Mouse (Mus musculus) midbrain, embryonic 12.5 days (tissue): ENCODE measurements at regions not wholly inside any gene's neighbourhood (a gene's known extent, or its start where the extent isn't known, plus 50 kb on each side); places are given as distances from the start of the nearest gene placed in this dataset.
A peak's percentile ranks its signal among the peaks of the same experiment; 100 is the strongest.

Source experiments
- ATAC-seq: fragments of 200-750 bp; cut with Nextera tagmentation; 2 replicates; pipeline ENCODE4 v1.8.0; 2017; ENCODE audit warnings: low read depth, moderate TSS enrichment, moderate library complexity; ENCODE audit not compliant: low FRiP score
- H3K27ac ChIP-seq: fragments of 300-500 bp; sonication (generic); replicated peaks from 2 replicates; pipeline ENCODE4 v1.5.1; 2016; ENCODE audit warnings: mild to moderate bottlenecking
- H3K27me3 ChIP-seq: fragments of 300-500 bp; sonication (generic); 2 replicates; pipeline ENCODE4 v1.6.1; 2016; ENCODE audit warnings: mild to moderate bottlenecking
- H3K36me3 ChIP-seq: fragments of 300-500 bp; sonication (generic); 2 replicates; pipeline ENCODE4 v1.6.1; 2016
- H3K4me1 ChIP-seq: fragments of 300-500 bp; sonication (generic); 2 replicates; pipeline ENCODE4 v1.6.1; 2016
- H3K4me2 ChIP-seq: fragments of 300-500 bp; sonication (generic); replicated peaks from 2 replicates; pipeline ENCODE4 v1.6.1; 2016; ENCODE audit warnings: mild to moderate bottlenecking, moderate library complexity
- H3K4me3 ChIP-seq: fragments of 300-500 bp; sonication (generic); 2 replicates; pipeline ENCODE4 v1.5.1; 2016; ENCODE audit warnings: mild to moderate bottlenecking
- H3K9ac ChIP-seq: fragments of 300-500 bp; sonication (generic); replicated peaks from 2 replicates; pipeline ENCODE4 v1.6.1; 2016; ENCODE audit warnings: mild to moderate bottlenecking, moderate library complexity
- H3K9me3 ChIP-seq: fragments of 300-500 bp; sonication (generic); 2 replicates; pipeline ENCODE4 v1.6.1; 2016; ENCODE audit warnings: mild to moderate bottlenecking
- WGBS: fragments of 180-500 bp; shearing (Covaris S2); methylation state at CpG from one replicate; pipeline ENCODE4 v1.1.7; 2016; 5-methylcytosine and 5-hydroxymethylcytosine counted together

- no peak overlapping the region for H3K4me3 ChIP-seq
- no peak overlapping the region for H3K4me2 ChIP-seq
- no peaks in the 10 kb centered on the region for H3K36me3 ChIP-seq
- H3K27ac ChIP-seq, result no peak overlapping the region
- H3K9ac ChIP-seq, result no peak overlapping the region
- no peaks in the 10 kb centered on the region for H3K27me3 ChIP-seq
- ATAC-seq, result peak; percentile 58
- no peaks in the 10 kb centered on the region for H3K9me3 ChIP-seq
- WGBS, result 39% methylated on average over 7 of the region's 7 CpGs
- H3K4me1 ChIP-seq, result no peaks in the 10 kb centered on the region
Measured at GRCm38 (mm10) chr7:54734039-54734438, 101.3 kb upstream of the Luzp2 start.

- no peaks in the 10 kb centered on the region for H3K4me1 ChIP-seq
- 95% methylated on average over 2 of the region's 2 CpGs for WGBS
- no peak overlapping the region for H3K27ac ChIP-seq
- ATAC-seq, result no peak
- no peaks in the 10 kb centered on the region for H3K27me3 ChIP-seq
- no peak overlapping the region for H3K4me2 ChIP-seq
- H3K36me3 ChIP-seq, result no peaks in the 10 kb centered on the region
- no peaks in the 10 kb centered on the region for H3K9me3 ChIP-seq
- no peak overlapping the region for H3K9ac ChIP-seq
- H3K4me3 ChIP-seq, result no peak overlapping the region
Measured at GRCm38 (mm10) chr7:54734861-54735260, 100.4 kb upstream of the Luzp2 start.

GRCm38 (mm10) chr7:54767341-54767740 lies 68.0 kb upstream of the Luzp2 start:
- H3K4me2 ChIP-seq, result no peak overlapping the region
- no peaks in the 10 kb centered on the region for H3K9me3 ChIP-seq
- H3K4me1 ChIP-seq, result no peaks in the 10 kb centered on the region; the same call in 1 of the 2 replicates
- no peak overlapping the region for H3K27ac ChIP-seq
- H3K27me3 ChIP-seq, result no peaks in the 10 kb centered on the region
- H3K4me3 ChIP-seq, result no peak overlapping the region
- ATAC-seq, result no peak
- no peaks in the 10 kb centered on the region for H3K36me3 ChIP-seq
- H3K9ac ChIP-seq, result no peak overlapping the region
- 100% methylated on average over 1 of the region's 1 CpGs for WGBS

GRCm38 (mm10) chr7:54768683-54769082 lies 66.6 kb upstream of the Luzp2 start:
- Histone ChIP-seq H3K4me1 (no peaks in the 10 kb centered on the region; the same call in 1 of the 2 replicates), H3K9ac (no peak overlapping the region), H3K27me3 (no peaks in the 10 kb centered on the region), H3K9me3 (no peaks in the 10 kb centered on the region), H3K4me2 (no peak overlapping the region), H3K27ac (no peak overlapping the region), H3K4me3 (no peak overlapping the region), H3K36me3 (no peaks in the 10 kb centered on the region)
- no peak for ATAC-seq
- whole genome bisulfite sequencing, result 21% methylated on average over 3 of the region's 3 CpGs

GRCm38 (mm10) chr7:54781939-54782520 lies 53.3 kb upstream of the Luzp2 start:
- no peak overlapping the region for H3K27ac ChIP-seq
- peak; percentile 86 for ATAC-seq
- H3K27me3 ChIP-seq, result no peaks in the 10 kb centered on the region
- no peak overlapping the region for H3K4me3 ChIP-seq
- no peaks in the 10 kb centered on the region for H3K9me3 ChIP-seq
- no peak overlapping the region for H3K9ac ChIP-seq
- 28% methylated on average over 3 of the region's 3 CpGs for WGBS
- H3K4me1 ChIP-seq, result peaks cover 7% of the 10 kb centered on the region; the same call in 1 of the 2 replicates
- no peaks in the 10 kb centered on the region for H3K36me3 ChIP-seq
- H3K4me2 ChIP-seq, result no peak overlapping the region

- 56% methylated on average over 3 of the region's 3 CpGs for WGBS
- H3K4me2 ChIP-seq, result no peak overlapping the region
Measured at GRCm38 (mm10) chr7:54782604-54783003, 52.7 kb upstream of the Luzp2 start.

GRCm38 (mm10) chr7:54783550-54784529 lies 51.5 kb upstream of the Luzp2 start:
- H3K4me1 ChIP-seq, result peaks cover 7% of the 10 kb centered on the region; the same call in 1 of the 2 replicates
- 86% methylated on average over 10 of the region's 10 CpGs for WGBS
- no peak for ATAC-seq
- H3K27me3 ChIP-seq, result no peaks in the 10 kb centered on the region
- no peak overlapping the region for H3K4me3 ChIP-seq
- no peaks in the 10 kb centered on the region for H3K9me3 ChIP-seq
- no peak overlapping the region for H3K9ac ChIP-seq
- H3K4me2 ChIP-seq, result no peak overlapping the region
- H3K27ac ChIP-seq, result no peak overlapping the region
- H3K36me3 ChIP-seq, result no peaks in the 10 kb centered on the region

More at GRCm38 (mm10) chr7:54782604-54783003, 52.7 kb upstream of the Luzp2 start:
- no peaks in the 10 kb centered on the region for H3K9me3 ChIP-seq
- no peak overlapping the region for H3K4me3 ChIP-seq
- H3K4me1 ChIP-seq, result peaks cover 7% of the 10 kb centered on the region; the same call in 1 of the 2 replicates
- H3K27me3 ChIP-seq, result no peaks in the 10 kb centered on the region
- H3K27ac ChIP-seq, result no peak overlapping the region
- ATAC-seq, result peak; percentile 38
- no peaks in the 10 kb centered on the region for H3K36me3 ChIP-seq
- no peak overlapping the region for H3K9ac ChIP-seq
